Mouse (Mus musculus) liver (tissue): Measurements from ENCODE around the gene Spty2d1.
"Not testable (repeated sequence)": the region's sequence is repeated elsewhere in the genome, so short reads cannot be mapped to it uniquely, and the experiment has no call there.

Source experiments
- DNase-seq: peaks from one replicate; pipeline ENCODE4 v3.0.0-alpha.2; 2020; ENCODE audit warnings: mixed read lengths

Gene Spty2d1

DNA sequence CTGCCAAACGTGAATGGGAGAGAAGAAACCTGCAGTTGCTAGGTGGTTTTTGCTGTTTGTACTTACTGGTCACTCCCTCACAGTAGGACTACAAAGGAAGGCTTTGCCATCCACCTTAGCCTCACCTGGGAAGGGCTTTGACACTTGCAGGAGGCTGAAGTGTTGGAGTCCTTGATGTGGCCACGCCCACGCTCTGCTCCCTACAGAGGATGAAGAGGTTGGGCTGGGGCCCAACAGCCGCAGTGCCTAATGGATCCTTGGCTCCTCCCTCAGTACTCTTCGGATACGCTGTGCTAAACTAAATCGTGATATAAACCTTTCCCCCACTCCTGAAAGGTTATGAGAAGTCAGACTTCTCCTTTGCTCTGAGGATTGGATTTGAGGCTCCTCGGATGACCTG, 12.7 kb upstream of the Spty2d1 start:
- no peak for DNase-seq

DNA sequence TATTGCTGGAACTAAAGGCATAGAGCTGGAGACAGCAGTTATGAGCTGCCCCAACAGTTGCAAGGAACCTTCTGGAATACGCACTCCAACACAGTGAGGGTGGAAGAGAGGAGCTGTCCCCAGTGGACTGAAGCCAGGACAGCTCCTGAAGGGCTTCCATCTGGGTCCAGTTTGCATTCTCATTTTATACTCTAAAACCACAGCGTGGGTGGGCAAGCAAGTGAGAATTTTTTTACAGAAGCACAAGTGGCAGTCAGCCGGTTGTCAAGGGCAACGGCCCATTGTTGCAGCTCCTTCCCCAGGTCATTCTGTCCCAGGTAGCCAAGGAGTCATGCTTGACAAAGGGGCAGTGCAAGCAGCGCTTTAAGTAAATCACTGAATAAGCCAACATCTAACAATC, 11.4 kb upstream of the Spty2d1 start:
- DNase-seq: no peak

DNA sequence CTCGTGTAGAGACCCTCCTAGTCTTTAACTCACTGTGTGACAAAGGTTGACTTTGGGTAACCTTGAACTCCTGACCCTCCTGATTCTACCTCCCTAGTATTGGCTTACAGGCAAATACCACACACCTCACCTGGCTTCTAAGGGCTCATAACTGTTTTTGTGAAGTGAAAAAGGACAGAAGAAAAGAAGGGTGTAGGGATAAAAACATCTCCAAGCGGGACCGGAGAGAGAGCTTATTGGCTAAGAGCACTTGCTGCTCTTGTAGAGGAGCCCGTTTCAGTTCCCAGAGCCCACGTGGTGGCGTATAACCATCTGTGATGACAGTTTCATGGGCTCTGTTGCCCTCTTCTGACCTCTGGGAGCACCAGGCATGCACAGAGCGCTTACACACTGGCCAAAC, 8.9 kb upstream of the Spty2d1 start:
- DNase-seq: no peak

GRCm38 (mm10) chr7:47016602-47017001, 8.4 kb upstream of the Spty2d1 start:
- DNase-seq: no peak

DNA sequence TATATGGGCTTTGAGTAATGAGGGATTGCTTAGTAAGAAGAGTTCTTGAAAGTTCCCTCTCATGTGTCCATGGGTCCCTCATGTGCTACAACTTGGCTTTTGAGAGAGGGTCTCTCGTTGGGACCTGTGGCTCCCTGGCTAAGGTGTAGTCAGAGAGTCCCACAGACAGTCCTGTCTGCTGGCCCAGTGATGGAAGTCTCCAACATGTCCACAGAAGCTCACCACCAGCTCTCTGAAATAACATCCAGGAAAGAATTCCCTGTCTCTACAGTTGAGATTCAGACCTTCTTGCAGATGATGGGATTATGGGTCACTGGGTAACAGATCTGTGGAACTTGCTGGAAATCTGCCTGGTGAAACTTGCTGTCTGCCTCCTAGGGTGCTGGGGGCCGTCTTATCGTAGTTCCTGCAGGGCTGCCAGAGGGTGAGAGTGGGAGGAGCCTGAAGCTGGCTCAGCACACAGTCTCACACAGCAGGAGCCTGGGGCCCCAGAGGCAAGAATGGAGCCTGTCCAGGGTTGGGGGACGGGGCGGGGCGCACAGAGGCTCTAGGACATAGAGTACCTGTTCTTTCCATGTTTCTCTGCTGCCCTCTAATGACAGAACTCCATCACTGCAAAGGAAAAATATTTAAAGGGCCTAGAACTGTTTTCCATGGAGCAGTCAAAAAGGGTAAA, 7.3 kb upstream of the Spty2d1 start:
- peak; percentile 96 for DNase-seq

- peak; percentile 57 for DNase-seq
Observed at GRCm38 (mm10) chr7:47014564-47015389, 6.6 kb upstream of the Spty2d1 start.

DNA sequence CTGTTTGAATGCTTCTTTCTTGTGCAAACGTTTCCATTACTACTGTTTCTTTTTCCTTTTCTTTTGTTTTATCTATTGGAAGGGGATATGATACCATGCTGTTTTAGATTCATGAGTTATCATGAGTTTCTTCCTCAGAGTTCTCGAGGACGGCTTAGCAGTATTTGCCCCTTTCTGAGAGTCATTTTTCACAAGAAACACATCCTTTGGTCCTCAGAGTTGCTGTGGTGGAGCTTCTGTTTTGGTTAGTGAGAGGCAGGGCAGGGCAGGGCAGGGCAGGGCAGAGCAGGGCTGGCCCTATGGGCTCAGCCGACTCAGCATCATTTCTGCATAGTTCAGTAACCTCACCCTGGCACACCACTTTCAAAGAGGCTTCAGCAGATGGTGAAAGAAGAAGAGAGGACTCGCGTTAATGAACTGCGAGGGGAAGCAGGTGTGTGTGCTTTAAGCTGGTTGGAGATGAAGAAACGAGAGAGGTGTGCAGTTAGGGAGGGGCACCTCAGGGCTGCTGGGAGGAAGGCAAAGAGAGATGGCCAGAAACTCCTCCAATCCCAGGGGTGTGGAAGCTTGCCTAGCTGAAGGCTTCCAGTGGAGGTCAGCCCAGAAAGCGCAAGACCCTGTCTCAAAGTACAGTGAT, 5.0 kb upstream of the Spty2d1 start:
- DNase-seq: peak; percentile 48

GRCm38 (mm10) chr7:47007818-47008167, 418 bp downstream of the Spty2d1 start:
- DNase-seq: peak; percentile 81

DNA sequence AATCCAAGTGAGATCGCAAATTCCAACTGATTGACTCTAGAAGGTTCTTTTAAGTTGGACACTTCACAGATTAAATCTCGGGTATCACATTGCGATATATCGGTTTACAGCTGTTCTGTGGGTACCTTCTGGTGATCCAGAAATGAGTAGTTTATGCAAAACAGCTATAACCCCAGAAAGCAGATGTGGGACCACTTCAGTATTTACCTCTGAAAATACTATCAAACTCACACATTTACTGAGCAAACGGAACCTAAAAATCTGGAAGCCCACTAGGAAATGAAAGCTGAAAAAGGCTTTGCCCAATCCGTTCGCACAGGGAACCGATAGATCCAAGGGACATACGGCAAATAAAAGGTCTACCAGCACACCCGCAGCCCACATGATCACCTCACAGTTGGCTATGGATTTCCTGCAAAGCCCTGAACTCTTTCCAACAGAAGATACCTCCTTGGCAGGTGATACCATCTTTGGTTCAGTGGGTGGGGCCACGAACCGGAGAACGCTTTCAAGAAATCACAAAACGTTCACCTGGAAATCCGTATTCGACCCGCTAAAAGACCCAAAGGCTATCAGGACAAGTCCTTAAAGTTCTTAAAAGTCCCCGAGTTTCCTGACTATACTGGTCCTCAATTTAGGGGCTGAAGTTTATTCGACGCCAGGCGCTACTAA, 966 bp downstream of the Spty2d1 start:
- DNase-seq: peak; percentile 58

DNA sequence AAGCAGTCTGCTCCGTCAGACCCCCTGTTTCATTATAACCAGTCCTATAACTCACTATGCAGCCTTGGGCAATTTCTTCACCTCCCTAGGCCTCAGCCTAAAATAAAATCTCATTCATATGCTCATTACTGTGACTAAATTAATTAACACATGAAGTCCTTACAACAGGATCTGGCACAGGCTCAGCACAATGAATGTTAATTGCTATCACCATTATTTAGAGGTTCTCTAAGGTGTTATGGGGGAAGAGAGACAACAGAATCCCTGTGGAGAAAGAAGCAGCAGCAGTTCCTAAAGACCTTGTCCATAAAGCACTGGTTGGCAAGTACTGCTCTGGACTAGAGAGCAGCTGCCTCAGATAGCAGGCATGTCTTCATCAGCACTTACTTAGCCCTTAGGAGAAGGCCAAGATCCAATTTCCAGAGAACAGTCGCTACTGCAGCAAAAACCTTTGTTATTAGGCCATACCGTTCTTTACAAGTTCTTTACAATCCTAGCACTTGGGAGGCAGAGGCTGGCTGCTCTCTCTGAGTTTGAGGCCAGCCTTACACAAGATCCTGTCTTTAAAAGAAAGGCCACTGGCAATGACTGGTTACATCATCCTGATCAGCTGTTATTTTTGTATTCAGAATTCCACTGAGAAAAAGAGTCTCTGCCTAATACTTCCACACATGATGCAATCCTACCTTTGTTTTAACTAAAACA, 4.6 kb downstream of the Spty2d1 start:
- no peak for DNase-seq

DNA sequence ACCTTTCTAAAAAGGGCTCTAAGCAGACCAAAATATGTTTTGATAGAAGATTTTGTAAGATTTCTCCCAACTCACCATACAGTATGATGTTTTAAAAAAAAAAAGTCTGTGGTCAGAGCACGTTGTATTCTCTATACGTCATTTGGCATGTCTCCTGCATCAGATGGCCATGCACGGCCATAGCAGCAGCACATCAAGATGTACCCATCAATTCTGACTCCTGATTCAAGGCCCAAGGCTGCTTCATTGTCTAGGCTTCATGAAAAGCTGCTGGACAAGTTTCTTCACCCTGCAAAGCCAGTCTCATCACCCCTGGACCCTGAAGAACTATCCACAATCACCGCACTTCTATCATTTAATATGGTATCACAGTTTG, 6.3 kb downstream of the Spty2d1 start:
- no peak for DNase-seq

GRCm38 (mm10) chr7:47001125-47001899, 6.9 kb downstream of the Spty2d1 start:
- no peak for DNase-seq

- no peak for DNase-seq
Observed at GRCm38 (mm10) chr7:47000644-47000983, 7.6 kb downstream of the Spty2d1 start.

GRCm38 (mm10) chr7:46999983-47000643, 8.1 kb downstream of the Spty2d1 start:
- DNase-seq: no peak

DNA sequence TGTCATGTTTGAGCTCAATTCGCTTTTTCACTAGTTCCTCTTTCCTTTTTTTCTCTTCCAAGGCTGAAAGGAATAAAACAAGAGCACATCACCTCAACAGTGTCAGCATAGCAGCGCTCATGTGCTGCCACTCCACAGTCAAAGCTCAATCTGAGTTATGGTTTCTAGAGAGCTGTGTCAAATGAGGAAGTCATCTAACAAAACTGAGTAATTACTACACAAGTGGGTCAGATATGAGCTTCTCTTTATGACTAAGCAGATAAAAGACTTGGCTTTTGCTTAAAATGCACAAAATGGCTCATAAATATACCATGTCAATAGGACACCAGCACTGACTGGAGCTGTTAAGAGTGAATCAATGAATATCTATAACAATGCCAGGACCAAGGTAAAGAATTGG, 9.3 kb downstream of the Spty2d1 start:
- no peak for DNase-seq

GRCm38 (mm10) chr7:46997644-46998395, 10.4 kb downstream of the Spty2d1 start:
- no peak for DNase-seq

- peak; percentile 69 for DNase-seq
Observed at GRCm38 (mm10) chr7:46997008-46997407, 11.2 kb downstream of the Spty2d1 start.

DNA sequence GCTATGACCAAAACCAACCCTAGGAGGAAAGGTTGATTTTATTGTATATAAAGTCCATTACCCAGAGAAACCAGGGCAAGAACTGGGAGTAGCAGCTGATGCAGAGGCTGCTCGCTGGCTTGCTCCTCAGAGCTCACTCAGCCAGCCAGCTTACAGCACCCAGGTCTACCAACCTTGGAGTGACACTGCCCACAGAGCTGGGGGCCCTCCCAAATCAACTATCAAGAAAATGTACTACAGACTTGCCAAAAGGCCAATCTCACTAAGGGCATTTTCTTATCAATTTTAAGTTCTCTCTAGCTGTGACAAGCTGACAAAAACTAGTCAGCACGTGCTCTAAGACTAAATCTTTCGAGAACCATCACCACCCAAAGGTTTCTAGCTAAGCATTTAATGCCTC, 12.7 kb downstream of the Spty2d1 start:
- DNase-seq: peak; percentile 51

DNA sequence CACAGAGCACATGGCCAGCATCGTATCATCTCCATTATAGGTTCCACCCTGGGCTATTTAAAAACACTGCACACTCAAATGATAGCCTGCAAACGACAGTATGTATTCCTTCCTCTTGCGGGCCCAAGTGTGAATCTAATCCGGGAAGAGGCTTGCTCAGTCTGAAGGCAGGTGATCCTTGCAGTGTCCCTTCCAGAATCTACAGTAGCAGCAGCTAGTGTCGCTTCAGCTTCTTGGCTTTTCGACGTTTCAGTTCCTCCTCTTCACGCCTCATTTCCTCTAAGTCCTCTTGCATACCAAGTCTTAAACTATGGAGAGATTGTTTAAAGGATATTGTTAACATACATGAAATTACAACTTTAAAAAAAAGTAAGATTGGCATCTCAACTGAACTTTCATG, 15.1 kb downstream of the Spty2d1 start:
- no peak for DNase-seq

GRCm38 (mm10) chr7:46989387-46989786, 18.8 kb downstream of the Spty2d1 start:
- DNase-seq: not testable (repeated sequence)

DNA sequence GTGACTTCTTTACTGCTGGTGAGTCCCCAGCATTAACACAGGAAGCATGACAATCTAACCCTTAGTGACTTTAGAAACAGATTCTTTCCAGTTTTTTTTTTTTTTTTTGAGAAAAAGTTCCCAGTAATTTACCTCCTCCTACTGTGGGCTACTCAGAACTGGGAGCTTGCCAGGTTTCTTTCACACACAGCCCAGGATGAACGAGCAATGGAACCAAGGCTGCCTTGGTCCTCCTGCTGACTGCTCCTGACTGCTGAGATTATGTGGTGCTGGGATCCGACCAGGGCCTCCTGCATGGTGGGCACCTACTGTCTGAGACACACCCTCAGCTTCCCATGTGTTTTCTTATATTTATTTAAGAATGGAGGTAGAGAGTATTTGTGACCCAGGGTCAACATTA, 21.1 kb downstream of the Spty2d1 start:
- no peak for DNase-seq
